Mouse (Mus musculus) lung, embryonic 15.5 days (tissue): ENCODE data around the gene Pou4f2. TPM values are rescaled to one million over a fixed set of nuclear protein-coding genes. Genes with fewer than 3 reads are reported as not detected.
A peak's percentile ranks its signal among the peaks of the same experiment; 100 is the strongest.

Experiments used
- ATAC-seq: fragments of 200-750 bp; cut with Nextera tagmentation; 2 replicates; pipeline ENCODE4 v1.8.0; 2017; ENCODE audit warnings: moderate number of reproducible peaks, borderline replicate concordance; ENCODE audit not compliant: low FRiP score, low TSS enrichment; ENCODE audit errors: extremely low read depth
- H3K27ac ChIP-seq: fragments of 300-500 bp; sonication (generic); 2 replicates; pipeline ENCODE4 v1.5.1; 2015; ENCODE audit warnings: moderate library complexity, mild to moderate bottlenecking, inconsistent platforms
- H3K27me3 ChIP-seq: fragments of 300-500 bp; sonication (generic); 2 replicates; pipeline ENCODE4 v1.6.1; 2015; ENCODE audit warnings: inconsistent platforms
- H3K36me3 ChIP-seq: fragments of 300-500 bp; sonication (generic); 2 replicates; pipeline ENCODE4 v1.6.1; 2015; ENCODE audit warnings: inconsistent platforms
- H3K4me1 ChIP-seq: fragments of 300-500 bp; sonication (generic); 2 replicates; pipeline ENCODE4 v1.6.1; 2015; ENCODE audit warnings: inconsistent platforms
- H3K4me2 ChIP-seq: fragments of 300-500 bp; sonication (generic); 2 replicates; pipeline ENCODE4 v1.6.1; 2015; ENCODE audit warnings: inconsistent platforms, mild to moderate bottlenecking, moderate library complexity
- H3K4me3 ChIP-seq: fragments of 300-500 bp; sonication (generic); 2 replicates; pipeline ENCODE4 v1.5.1; 2015; ENCODE audit warnings: mild to moderate bottlenecking, inconsistent platforms
- H3K9ac ChIP-seq: fragments of 300-500 bp; sonication (generic); 2 replicates; pipeline ENCODE4 v1.6.1; 2015; ENCODE audit warnings: inconsistent platforms
- H3K9me3 ChIP-seq: fragments of 300-500 bp; sonication (generic); 2 replicates; pipeline ENCODE4 v1.6.1; 2016; ENCODE audit warnings: inconsistent platforms
- WGBS: fragments of 180-500 bp; shearing (Covaris S2); methylation state at CpG from one replicate; pipeline ENCODE4 v1.1.7; 2015; 5-methylcytosine and 5-hydroxymethylcytosine counted together
- polyA plus RNA-seq: library from polyadenylated mRNA; unstranded; fragments of >200 nt; fragmentation: Nextera tagmentation; extraction: Ambion mirVana; gene quantifications from 2 replicates; pipeline ENCODE4 v1.2.1, GENCODE M21; 2015

Gene Pou4f2
- not detected in 2 replicates for polyA plus RNA-seq

DNA sequence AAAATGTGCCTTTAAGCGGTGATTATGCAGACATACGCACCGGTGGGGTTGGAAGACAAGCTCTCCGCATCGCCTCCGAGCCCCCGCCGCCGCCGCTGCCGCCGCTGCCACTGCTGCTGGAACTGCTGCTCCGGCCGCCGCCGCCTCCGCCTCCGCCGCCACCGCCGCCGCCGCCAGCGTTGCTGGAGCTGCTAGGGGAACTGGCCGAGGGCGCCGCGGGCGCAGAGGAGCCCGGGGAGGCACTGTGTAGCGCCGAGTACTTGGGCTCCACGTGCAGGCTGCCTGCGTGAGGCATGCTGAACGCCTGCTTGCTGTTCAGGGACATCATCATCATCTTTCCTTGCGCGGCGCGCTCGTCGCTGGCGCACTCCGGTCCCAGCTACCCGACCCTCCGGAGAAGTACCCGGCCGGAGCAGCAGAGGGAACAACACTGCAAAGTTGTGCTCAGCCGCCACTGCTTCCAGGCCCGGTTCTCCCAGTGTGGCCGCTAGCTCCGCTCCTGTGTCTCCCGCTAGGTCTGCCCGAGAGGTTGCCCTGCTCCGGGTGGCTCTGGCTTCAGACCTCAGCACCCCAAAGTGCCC lies at the start of gene Pou4f2:
Gene Pou4f2, minus strand, starts transcription at position 575 of the 581 bp plus-strand sequence.
- no peaks in the 10 kb centered on the region for H3K9me3 ChIP-seq
- H3K4me3 ChIP-seq, result peak within 1 kb of the TSS; percentile 37
- H3K4me2 ChIP-seq, result peak within 1 kb of the TSS; percentile 72
- no peak within 1 kb of the TSS for H3K27ac ChIP-seq
- peaks cover 91% of the 10 kb centered on the region for H3K27me3 ChIP-seq
- 1% methylated on average over 45 of the region's 54 CpGs for WGBS
- peaks cover 21% of the 10 kb centered on the region; the same call in 1 of the 2 replicates for H3K4me1 ChIP-seq
- ATAC-seq, result peak; percentile 52; the same call in 1 of the 2 replicates
- H3K36me3 ChIP-seq, result no peaks in the 10 kb centered on the region
- H3K9ac ChIP-seq, result no peak within 1 kb of the TSS

DNA sequence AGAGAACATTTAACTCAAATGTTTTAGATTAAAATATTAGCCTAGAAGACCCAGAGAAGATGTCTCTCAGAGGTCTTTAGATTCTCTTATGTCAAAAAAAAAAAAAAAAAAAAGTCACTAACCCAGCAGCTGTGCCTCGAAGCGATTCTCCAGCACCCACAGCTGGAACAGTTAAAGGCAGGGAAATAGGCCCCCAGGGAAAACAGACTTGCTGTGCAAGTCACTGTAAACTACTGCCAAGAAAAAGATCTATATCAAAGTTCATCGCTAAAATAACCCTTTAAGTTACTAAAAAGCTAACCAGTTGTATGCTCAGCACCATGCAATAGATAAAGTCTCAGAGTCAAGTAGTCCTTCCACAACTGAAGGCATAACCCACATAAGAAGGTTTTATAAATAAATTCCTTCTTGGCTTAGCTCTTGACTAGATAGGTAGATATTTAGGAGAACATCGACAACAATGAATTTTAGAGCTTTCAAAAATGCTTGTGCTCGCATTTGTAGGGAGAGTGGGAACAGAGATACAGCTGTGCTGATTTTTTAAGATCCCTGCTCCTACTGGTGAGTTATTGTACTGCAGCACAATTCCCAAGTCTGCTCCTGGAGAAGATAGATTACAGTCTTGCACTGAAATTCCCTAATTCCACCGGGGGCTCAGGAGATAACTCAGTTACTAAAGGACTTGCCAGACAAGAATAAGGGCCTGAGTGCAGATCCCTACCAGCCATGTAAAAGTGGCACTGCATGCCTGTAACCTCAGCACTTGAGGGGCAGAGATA lies 40.8 kb upstream of the Pou4f2 start:
- WGBS, result 40% methylated on average over 6 of the region's 6 CpGs
- no peak for ATAC-seq
- H3K9me3 ChIP-seq, result no peaks in the 10 kb centered on the region
- no peaks in the 10 kb centered on the region for H3K27me3 ChIP-seq
- H3K36me3 ChIP-seq, result no peaks in the 10 kb centered on the region
- H3K4me2 ChIP-seq, result no peak overlapping the region
- no peaks in the 10 kb centered on the region for H3K4me1 ChIP-seq
- H3K27ac ChIP-seq, result no peak overlapping the region
- H3K9ac ChIP-seq, result no peak overlapping the region
- no peak overlapping the region for H3K4me3 ChIP-seq

DNA sequence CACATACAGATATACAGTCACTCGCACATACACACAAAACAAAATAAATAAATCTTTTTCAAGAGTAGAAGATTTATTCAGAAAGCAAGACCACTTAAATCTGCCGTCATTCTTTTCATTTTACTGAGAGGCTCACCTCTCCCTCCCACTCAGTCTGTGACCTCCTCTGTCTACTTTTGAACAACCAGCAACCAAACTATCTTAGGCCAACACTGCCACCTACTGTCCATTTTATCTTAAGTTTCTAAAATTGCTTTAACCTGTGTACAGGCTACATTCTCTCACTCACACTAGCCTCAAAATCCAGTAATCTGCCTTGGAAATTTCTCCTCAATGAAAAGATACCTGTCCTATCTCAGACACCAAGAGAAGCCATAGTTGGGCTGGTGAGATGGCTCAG lies 31.4 kb upstream of the Pou4f2 start:
- no peaks in the 10 kb centered on the region for H3K36me3 ChIP-seq
- WGBS, result 79% methylated on average over 2 of the region's 2 CpGs
- H3K9me3 ChIP-seq, result no peaks in the 10 kb centered on the region
- no peaks in the 10 kb centered on the region for H3K27me3 ChIP-seq
- no peak overlapping the region for H3K9ac ChIP-seq
- no peak overlapping the region for H3K27ac ChIP-seq
- H3K4me3 ChIP-seq, result no peak overlapping the region
- H3K4me1 ChIP-seq, result no peaks in the 10 kb centered on the region
- H3K4me2 ChIP-seq, result no peak overlapping the region
- ATAC-seq, result no peak

DNA sequence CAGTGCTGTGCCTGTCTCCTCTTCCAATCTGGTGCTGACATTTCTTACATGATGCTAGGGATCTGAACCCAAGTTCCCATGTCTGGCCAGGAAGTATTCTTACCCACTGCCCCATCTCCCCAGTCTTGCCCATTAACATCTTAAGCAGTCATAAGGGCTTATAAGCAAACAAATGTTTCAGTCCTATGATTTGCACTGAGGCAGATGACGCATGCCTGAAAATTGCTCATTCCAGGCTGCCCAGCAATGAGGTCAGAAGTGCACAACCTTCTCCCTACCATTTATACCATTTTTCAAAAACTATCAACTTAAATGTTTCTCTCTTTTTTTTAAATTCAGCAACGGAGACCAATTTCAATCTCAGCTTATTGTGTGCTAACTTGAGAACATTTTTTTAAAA lies 27.5 kb upstream of the Pou4f2 start:
- Histone ChIP-seq H3K4me3 (no peak overlapping the region), H3K9ac (no peak overlapping the region), H3K9me3 (no peaks in the 10 kb centered on the region), H3K27ac (no peak overlapping the region), H3K27me3 (no peaks in the 10 kb centered on the region), H3K4me2 (no peak overlapping the region), H3K36me3 (no peaks in the 10 kb centered on the region), H3K4me1 (no peaks in the 10 kb centered on the region)
- ATAC-seq, result no peak
- 54% methylated on average over 2 of the region's 2 CpGs for WGBS

DNA sequence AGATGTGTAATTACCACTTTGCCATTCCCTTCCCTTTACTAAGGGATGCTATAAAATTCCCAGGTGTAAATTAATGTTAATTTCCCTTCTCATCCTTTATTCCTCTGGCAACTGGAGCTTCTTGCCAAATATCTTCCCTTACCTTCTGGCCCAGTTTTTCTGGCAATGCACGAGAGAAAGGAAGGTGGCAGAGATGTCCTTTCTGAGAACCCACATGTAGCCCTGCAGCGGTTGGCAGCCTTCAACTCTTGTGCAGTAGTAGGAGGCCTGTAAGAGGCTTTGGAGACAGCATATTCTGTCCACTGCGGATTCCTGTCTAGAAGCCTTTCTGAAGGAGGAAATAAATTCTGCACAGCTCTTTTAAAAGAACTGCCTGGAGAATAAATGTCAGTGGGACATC lies 20.0 kb upstream of the Pou4f2 start:
- ATAC-seq, result no peak
- no peaks in the 10 kb centered on the region for H3K9me3 ChIP-seq
- no peak overlapping the region for H3K27ac ChIP-seq
- H3K27me3 ChIP-seq, result no peaks in the 10 kb centered on the region
- no peaks in the 10 kb centered on the region for H3K36me3 ChIP-seq
- 68% methylated on average over 3 of the region's 3 CpGs for WGBS
- no peaks in the 10 kb centered on the region for H3K4me1 ChIP-seq
- H3K4me3 ChIP-seq, result no peak overlapping the region
- H3K4me2 ChIP-seq, result no peak overlapping the region
- no peak overlapping the region for H3K9ac ChIP-seq

DNA sequence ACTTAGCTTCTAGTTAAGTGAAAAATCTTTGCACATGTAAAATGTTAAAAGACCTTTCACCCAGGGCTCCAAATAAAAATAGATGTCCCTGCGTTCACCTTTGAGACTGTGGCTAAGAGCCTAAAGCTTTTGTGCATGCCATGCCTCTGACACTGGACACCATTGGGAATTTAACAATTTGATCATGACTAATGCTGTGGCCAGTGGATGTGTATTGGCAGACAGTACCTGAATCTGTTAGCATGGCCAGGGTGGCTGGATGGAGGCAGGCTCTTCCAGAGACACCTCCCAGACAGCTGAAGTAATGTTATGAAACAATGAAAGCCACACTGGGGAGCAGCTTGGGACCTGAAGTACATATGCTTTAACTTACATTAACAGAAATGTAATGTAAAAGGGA lies 6.3 kb upstream of the Pou4f2 start:
- no peak for ATAC-seq
- Histone ChIP-seq H3K4me1 (peaks cover 3% of the 10 kb centered on the region; the same call in 1 of the 2 replicates), H3K27ac (no peak overlapping the region), H3K4me2 (no peak overlapping the region), H3K36me3 (no peaks in the 10 kb centered on the region), H3K9ac (no peak overlapping the region), H3K4me3 (no peak overlapping the region), H3K9me3 (no peaks in the 10 kb centered on the region), H3K27me3 (peaks cover 42% of the 10 kb centered on the region)
- WGBS, result 79% methylated on average over 1 of the region's 1 CpGs

DNA sequence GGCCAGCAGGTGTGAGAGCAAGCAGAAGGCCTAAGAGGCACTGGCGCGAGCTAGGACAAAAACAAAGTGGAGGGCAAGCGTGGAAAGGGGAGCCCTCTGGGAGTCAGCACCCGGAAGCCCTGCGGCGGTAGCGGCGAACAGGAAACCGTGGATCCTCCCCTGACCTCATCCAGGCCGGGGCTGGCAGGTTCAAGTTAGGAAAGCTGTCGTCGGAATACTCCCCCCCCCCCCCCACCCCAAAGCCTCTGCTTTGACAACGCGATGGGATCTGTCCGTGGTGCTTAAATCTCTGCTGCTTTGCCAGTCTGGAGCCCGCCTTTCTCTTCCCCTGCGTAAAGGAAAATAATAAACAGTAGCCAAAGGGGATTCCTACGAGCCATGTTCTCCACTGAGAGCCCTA lies 1.7 kb upstream of the Pou4f2 start:
- Histone ChIP-seq H3K4me1 (peaks cover 21% of the 10 kb centered on the region; the same call in 1 of the 2 replicates), H3K9ac (no peak overlapping the region), H3K4me2 (peak overlapping the region; percentile 43), H3K27ac (no peak overlapping the region), H3K9me3 (no peaks in the 10 kb centered on the region), H3K36me3 (no peaks in the 10 kb centered on the region), H3K27me3 (peaks cover 88% of the 10 kb centered on the region), H3K4me3 (no peak overlapping the region)
- peak; percentile 23; the same call in 1 of the 2 replicates for ATAC-seq
- WGBS, result under 1% methylated on average over 16 of the region's 18 CpGs

DNA sequence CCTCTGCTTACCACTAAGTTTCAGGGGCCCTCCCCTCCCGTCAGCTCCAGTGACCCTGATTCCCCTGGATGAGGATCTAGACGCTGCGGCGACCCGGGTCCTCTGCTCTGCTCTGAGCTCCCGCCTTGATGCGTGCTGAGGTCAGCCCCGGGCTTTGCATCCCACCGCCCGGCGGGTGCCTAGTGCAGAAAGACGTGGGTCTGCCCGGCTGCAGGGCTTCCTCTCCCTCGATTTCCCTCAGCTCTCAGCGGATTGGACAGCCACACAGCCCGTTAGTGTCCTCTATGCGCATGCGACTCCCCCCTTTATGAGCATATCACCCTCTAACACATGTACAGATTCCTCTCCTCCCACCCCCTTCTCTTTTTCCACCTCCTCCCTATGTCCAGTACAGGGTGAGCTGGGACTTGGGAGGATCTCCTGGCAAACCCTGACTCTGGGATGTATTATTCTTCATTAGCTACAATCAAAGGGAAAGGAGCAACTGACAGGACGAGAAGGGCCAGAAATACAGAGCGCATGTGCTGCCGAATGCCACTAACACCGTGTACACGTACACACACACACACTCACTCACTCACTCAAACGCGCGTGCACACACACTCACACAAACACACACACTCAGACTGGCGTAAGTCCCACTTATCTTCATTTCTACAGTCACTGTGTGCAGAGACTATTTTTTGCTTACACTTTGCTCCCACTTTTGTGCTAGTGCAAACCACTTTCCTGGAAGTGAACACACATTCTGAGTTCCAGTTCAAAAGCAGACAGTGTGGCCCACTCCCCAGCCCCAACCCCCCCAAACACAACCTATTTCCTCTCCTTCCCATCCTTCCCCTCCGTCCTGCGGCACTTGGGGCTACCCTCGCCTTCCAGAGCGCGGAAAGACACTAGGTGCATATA lies 948 bp upstream of the Pou4f2 start:
- Histone ChIP-seq H3K27ac (no peak overlapping the region), H3K4me3 (peak overlapping the region; percentile 37; the same call in 1 of the 2 replicates), H3K4me1 (peaks cover 21% of the 10 kb centered on the region; the same call in 1 of the 2 replicates), H3K4me2 (no peak overlapping the region), H3K27me3 (peaks cover 88% of the 10 kb centered on the region), H3K36me3 (no peaks in the 10 kb centered on the region), H3K9me3 (no peaks in the 10 kb centered on the region), H3K9ac (no peak overlapping the region)
- 5% methylated on average over 32 of the region's 32 CpGs for WGBS
- ATAC-seq, result peak; percentile 27; the same call in 1 of the 2 replicates

DNA sequence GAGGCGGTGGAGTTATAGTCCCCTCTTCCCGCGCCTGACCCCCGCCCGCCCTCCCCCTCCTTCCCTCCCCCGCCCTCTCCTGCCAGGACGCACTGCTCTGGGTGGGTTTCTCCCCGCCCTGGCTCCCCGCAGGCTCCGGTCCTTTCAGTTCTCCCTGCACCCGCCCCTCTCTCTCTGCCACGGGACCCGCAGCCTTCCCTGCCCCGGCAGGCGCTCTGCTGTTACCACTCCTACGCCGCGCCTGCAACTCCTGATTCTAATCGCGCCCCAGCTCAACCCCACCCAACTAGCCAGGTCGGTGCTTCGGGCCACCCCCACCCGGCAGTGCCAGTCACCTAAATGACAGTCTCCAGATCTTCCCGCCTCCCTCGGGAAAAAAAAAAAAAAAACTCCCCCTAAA lies 216 bp upstream of the Pou4f2 start:
- no peak overlapping the region for H3K9ac ChIP-seq
- peak overlapping the region; percentile 72 for H3K4me2 ChIP-seq
- no peaks in the 10 kb centered on the region for H3K9me3 ChIP-seq
- peaks cover 21% of the 10 kb centered on the region; the same call in 1 of the 2 replicates for H3K4me1 ChIP-seq
- ATAC-seq, result no peak
- 1% methylated on average over 13 of the region's 25 CpGs for WGBS
- H3K36me3 ChIP-seq, result no peaks in the 10 kb centered on the region
- peak overlapping the region; percentile 37 for H3K4me3 ChIP-seq
- no peak overlapping the region for H3K27ac ChIP-seq
- H3K27me3 ChIP-seq, result peaks cover 88% of the 10 kb centered on the region

DNA sequence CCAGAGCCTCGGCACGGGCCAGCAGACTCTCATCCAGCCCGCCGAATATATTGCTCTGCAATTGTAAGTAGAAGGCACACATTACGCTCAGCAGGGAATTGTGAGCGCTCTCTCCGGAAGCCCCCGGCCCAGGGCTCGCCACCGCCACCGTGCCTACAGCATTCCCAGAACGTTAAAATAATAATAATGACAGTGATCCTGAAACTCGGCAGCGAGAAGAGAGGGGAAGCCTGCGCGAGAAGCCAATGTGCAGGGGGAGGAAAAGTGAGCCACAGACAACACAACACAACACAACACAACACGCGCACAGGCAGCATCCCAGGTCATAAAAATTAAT lies 853 bp downstream of the Pou4f2 start:
- H3K4me1 ChIP-seq, result peaks cover 21% of the 10 kb centered on the region; the same call in 1 of the 2 replicates
- no peaks in the 10 kb centered on the region for H3K36me3 ChIP-seq
- no peak overlapping the region for H3K9ac ChIP-seq
- no peak for ATAC-seq
- WGBS, result 2% methylated on average over 18 of the region's 18 CpGs
- H3K27me3 ChIP-seq, result peaks cover 90% of the 10 kb centered on the region
- no peak overlapping the region for H3K27ac ChIP-seq
- H3K4me2 ChIP-seq, result peak overlapping the region; percentile 72; the same call in 1 of the 2 replicates
- H3K4me3 ChIP-seq, result peak overlapping the region; percentile 37
- no peaks in the 10 kb centered on the region for H3K9me3 ChIP-seq

DNA sequence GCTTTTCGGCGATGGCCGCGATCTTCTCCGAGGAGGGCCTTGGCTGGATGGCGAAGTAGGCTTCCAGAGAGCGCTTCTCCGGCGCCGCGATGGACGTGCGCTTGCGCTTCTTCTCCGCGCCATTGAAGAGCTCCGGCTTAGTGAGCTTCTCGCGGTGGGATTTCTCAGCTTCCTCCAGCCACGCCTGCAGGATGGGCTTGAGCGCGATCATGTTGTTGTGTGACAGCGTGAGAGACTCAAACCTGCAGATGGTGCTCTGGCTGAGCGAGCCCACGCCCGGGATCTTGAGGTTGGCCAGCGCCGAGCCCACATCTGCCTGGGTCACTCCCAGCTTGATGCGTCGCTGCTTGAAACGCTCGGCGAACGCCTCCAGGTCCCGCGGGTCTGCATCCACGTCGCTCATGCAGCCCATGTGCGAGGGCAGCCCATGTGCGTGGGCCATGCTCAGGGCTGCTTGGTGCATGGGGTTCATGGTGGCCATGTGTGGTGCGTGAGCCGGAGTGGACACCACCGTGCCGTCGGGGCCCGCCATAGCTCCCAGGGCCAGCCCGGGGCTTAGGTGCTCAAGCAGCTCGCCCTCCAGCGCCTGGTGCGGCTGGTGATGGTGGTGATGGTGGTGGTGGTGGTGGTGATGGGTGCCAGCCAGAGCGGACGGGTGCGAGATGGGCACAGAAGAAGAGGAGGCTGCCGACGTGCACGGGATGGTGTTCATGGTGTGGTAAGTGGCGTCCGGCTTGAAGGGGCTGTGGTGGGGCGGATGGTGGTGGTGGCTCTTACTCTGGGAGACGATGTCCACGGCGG lies 1.4 kb downstream of the Pou4f2 start:
- Histone ChIP-seq H3K9me3 (no peaks in the 10 kb centered on the region), H3K36me3 (no peaks in the 10 kb centered on the region), H3K9ac (no peak overlapping the region), H3K4me1 (peaks cover 21% of the 10 kb centered on the region; the same call in 1 of the 2 replicates), H3K4me3 (no peak overlapping the region), H3K27me3 (peaks cover 90% of the 10 kb centered on the region), H3K27ac (no peak overlapping the region), H3K4me2 (no peak overlapping the region)
- ATAC-seq, result no peak
- WGBS, result 2% methylated on average over 62 of the region's 62 CpGs
